Mouse (Mus musculus) heart, postnatal 4 days (tissue): ENCODE data around the gene Olfr1037. TPM values are rescaled to one million over a fixed set of nuclear protein-coding genes. Genes with fewer than 3 reads are reported as not detected.
"Not testable (repeated sequence)": the region's sequence is repeated elsewhere in the genome, so short reads cannot be mapped to it uniquely, and the experiment has no call there.

Source experiments
- DNase-seq: peaks from one replicate; pipeline ENCODE4 v3.0.0; 2021
- total RNA-seq, 2 experiments: library from RNA; stranded (reverse); gene quantifications; 2 replicates each; pipeline ENCODE4 v1.2.3; 2021

Gene Olfr1037
- total RNA-seq = not detected

DNA sequence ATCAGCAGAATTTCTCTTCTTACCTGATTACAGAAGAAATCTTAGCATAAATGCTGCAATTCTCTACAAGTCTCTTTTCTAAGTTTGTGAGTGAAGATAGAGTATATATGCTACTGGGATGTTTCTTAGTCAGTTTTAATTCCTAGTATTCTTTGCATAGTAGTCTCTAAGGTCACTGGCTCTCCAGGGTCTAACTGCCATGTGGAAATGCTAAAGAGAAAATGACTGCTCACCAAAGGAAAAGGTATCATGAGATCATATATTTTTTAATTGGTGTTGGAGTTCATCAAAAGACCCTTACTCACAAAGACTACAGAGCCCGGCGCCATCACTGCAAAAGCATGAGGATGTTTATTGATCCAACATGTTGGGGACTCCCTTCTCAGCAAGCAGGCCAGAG is at the start of gene Olfr1037:
Gene Olfr1037, minus strand, starts transcription at position 101 of the 400 bp plus-strand sequence.
- no peak for DNase-seq

- no peak for DNase-seq
These were observed 48.6 kb upstream of the Olfr1037 start, which contains the start of gene Olfr1039 for GRCm38 (mm10) chr2:86135828-86136227. Olfr1039 (minus strand) TSS chr2:86135928.

GRCm38 (mm10) chr2:86080478-86080877 is 6.7 kb downstream of the Olfr1037 start:
- DNase-seq = not testable (repeated sequence)

DNA sequence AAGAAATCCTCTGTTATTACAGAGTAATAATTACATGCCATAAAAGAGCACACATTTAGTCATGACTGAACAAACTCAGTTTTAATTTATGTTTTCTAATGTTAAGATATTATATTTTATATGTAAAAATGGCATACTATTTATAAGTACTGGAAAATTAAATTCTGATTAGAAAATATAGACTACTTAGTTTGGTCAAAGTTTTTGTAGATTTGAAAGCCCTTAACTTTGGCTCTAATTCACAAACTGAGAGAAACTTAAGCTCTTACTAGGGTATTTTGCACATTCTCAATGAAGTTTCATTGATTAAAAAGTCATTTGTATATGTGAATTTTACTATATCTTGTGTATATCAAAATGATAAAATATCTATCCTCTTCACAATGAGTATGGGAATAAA is 13.5 kb downstream of the Olfr1037 start, which contains the start of gene Olfr1036:
Gene Olfr1036, plus strand, starts transcription at position 301 of the 400 bp plus-strand sequence.
- DNase-seq = not testable (repeated sequence)

DNA sequence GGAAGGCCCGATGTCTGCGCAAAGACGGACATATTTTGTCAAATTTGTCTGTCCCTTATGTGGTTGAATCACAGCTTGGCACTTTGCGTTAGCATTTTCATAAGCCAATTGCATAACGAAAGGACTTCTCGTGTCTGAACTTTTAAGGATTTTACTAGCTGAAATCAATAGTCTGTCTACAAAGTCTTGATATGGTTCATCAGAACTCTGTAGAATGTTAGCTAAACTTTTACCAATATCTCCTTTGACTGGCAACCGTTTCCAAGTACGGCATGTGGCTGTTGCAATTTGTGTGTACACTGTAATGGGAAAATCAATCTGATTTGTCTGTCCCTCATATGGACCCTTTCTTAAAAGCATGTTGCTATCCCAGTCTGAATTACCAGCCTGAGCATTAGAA is 17.0 kb downstream of the Olfr1037 start:
- no peak for DNase-seq

DNA sequence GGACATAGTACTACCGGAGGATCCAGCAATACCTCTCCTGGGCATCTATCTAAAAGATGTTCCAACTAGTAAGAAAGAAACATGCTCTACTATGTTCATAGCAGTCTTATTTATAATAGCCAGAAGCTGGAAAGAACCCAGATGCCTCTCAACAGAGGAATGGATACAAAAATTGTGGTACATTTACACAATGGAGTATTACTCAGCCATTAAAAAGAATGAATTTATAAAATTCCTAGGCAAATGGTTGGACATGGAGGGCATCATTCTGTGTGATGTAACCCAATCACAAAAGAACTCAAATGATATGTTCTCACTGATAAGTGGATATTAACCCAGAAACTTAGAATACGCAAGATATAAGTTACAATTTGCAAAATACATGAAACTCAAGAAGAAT is 23.4 kb downstream of the Olfr1037 start:
- DNase-seq = not testable (repeated sequence)

GRCm38 (mm10) chr2:86050777-86051176 is 36.4 kb downstream of the Olfr1037 start:
- DNase-seq = not testable (repeated sequence)

DNA sequence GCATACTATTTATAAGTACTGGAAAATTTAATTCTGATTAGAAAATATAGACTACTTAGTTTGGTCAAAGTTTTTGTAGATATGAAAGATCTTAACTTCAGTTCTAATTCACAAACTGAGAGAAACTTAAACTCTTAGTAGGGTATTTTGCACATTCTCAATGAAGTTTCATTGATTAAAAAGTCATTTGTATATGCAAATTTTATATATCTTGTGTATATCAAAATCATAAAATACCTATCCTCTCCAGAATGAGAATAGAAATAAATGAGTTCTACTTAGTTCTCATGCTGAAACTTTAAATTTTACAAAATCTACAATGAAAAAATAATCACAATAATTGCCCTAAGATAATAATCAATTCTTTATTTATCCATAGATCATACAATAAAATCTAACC is 41.6 kb downstream of the Olfr1037 start, which contains the start of gene Olfr1034:
Gene Olfr1034, plus strand, starts transcription at position 301 of the 400 bp plus-strand sequence.
- no peak for DNase-seq

Other genes starting within 250 kb of the Olfr1037 start
- not detected for gene Olfr1019, start 241.9 kb downstream of the Olfr1037 start, total RNA-seq
- not detected for gene Olfr1020, start 240.4 kb downstream of the Olfr1037 start, total RNA-seq
- gene Olfr1022, start 218.8 kb downstream of the Olfr1037 start, total RNA-seq = not detected
- not detected for gene Olfr1023, start 201.7 kb downstream of the Olfr1037 start, total RNA-seq
- not detected for gene Olfr1024, start 182.3 kb downstream of the Olfr1037 start, total RNA-seq
- not detected for gene Olfr1025-ps1, start 172.2 kb downstream of the Olfr1037 start, total RNA-seq
- not detected for gene Olfr1026, start 165.8 kb downstream of the Olfr1037 start, total RNA-seq
- gene Olfr1028, start 136.9 kb downstream of the Olfr1037 start, total RNA-seq = not detected
- not detected for gene Olfr1029, start 113.5 kb downstream of the Olfr1037 start, total RNA-seq
- not detected for gene Olfr1030, start 108.1 kb downstream of the Olfr1037 start, total RNA-seq
- gene Olfr1031, start 97.1 kb downstream of the Olfr1037 start, total RNA-seq = not detected
- not detected for gene Olfr1032, start 81.8 kb downstream of the Olfr1037 start, total RNA-seq
- gene Olfr1033, start 66.8 kb downstream of the Olfr1037 start, total RNA-seq = 1 to 10 TPM in 1 of 2 experiments, under 1 TPM in 1; 0.43 to 1.1 TPM
- under 1 TPM in 1 of 2 experiments, not detected in 1; 0.07 TPM for gene Olfr1034, start 41.5 kb downstream of the Olfr1037 start, total RNA-seq
- not detected for gene Olfr1036, start 13.4 kb downstream of the Olfr1037 start, total RNA-seq
- not detected for gene Olfr1039, start 48.5 kb upstream of the Olfr1037 start, total RNA-seq
- not detected for gene Olfr1040, start 59.3 kb upstream of the Olfr1037 start, total RNA-seq
- gene Olfr1042, start 74.5 kb upstream of the Olfr1037 start, total RNA-seq = not detected
- not detected for gene Olfr1043, start 80.1 kb upstream of the Olfr1037 start, total RNA-seq
- gene Olfr1044, start 90.4 kb upstream of the Olfr1037 start, total RNA-seq = not detected
- gene Olfr52, start 98.3 kb upstream of the Olfr1037 start, total RNA-seq = not detected
- not detected for gene Olfr1045, start 115.6 kb upstream of the Olfr1037 start, total RNA-seq
- gene Olfr1046, start 131.9 kb upstream of the Olfr1037 start, total RNA-seq = not detected
- gene Olfr1047, start 144.0 kb upstream of the Olfr1037 start, total RNA-seq = not detected
- not detected for gene Olfr1048, start 152.9 kb upstream of the Olfr1037 start, total RNA-seq
- gene Olfr1049, start 170.9 kb upstream of the Olfr1037 start, total RNA-seq = not detected
- not detected for gene Olfr1051, start 191.7 kb upstream of the Olfr1037 start, total RNA-seq
- gene Olfr1052, start 205.1 kb upstream of the Olfr1037 start, total RNA-seq = not detected
- gene Olfr1053, start 227.9 kb upstream of the Olfr1037 start, total RNA-seq = not detected
- gene Olfr1054, start 248.0 kb upstream of the Olfr1037 start, total RNA-seq = not detected